In genomic region chr11:84425736-84426632, GRCm38 (mm10) we compare ENCODE assay signal across 17 mouse cellular contexts.
DNase-seq lines count a peak whose midpoint lies in the region; ATAC-seq and TF ChIP-seq lines count a peak whose summit lies in the region.
"Had no signal": no experiment of that assay in that cellular context is flagged by ENCODE, and none has a peak within 500 bp of the region (broad histone marks: within the 10 kb centered on the region; RNA-seq: fewer than 3 reads in every experiment).

No protein-coding gene starts in this region.

- no peaks in the 10 kb centered on the region for H3K27me3 ChIP-seq in hindbrain, embryonic 12.5 days
- H3K27me3 ChIP-seq in hindbrain, embryonic 16.5 days (replicated peaks; ENCODE audit: control insufficient read depth, insufficient read depth, low read length), result no peaks in the 10 kb centered on the region
- H3K27me3 ChIP-seq in midbrain, embryonic 10.5 days (ENCODE audit: low read depth, poor library complexity, severe bottlenecking), result no peaks in the 10 kb centered on the region
- H3K27me3 ChIP-seq in midbrain, postnatal 0 days (ENCODE audit: insufficient read depth, low read length), result no peaks in the 10 kb centered on the region
- no peaks in the 10 kb centered on the region for H3K27me3 ChIP-seq in midbrain, embryonic 12.5 days
- H3K27me3 ChIP-seq: embryonic facial prominence, embryonic 12.5 days; forebrain, embryonic 13.5 days; limb, embryonic 15.5 days; lung, embryonic 15.5 days had no signal

- no peaks in the 10 kb centered on the region for H3K9me3 ChIP-seq in hindbrain, embryonic 12.5 days (replicated peaks)
- H3K9me3 ChIP-seq in hindbrain, embryonic 16.5 days (ENCODE audit: control insufficient read depth, low read length), result no peaks in the 10 kb centered on the region
- no peaks in the 10 kb centered on the region for H3K9me3 ChIP-seq in midbrain, embryonic 10.5 days (replicated peaks)
- no peaks in the 10 kb centered on the region for H3K9me3 ChIP-seq in midbrain, postnatal 0 days (ENCODE audit: low read length)
- no peaks in the 10 kb centered on the region for H3K9me3 ChIP-seq in midbrain, embryonic 12.5 days
- H3K9me3 ChIP-seq: embryonic facial prominence, embryonic 12.5 days; forebrain, embryonic 13.5 days; limb, embryonic 15.5 days; lung, embryonic 15.5 days had no signal

- peaks cover 23% of the 10 kb centered on the region for H3K4me1 ChIP-seq in hindbrain, embryonic 12.5 days
- H3K4me1 ChIP-seq in hindbrain, embryonic 16.5 days (ENCODE audit: control insufficient read depth, insufficient read depth, low read depth, low read length), result peaks cover 2% of the 10 kb centered on the region
- peaks cover 26% of the 10 kb centered on the region for H3K4me1 ChIP-seq in midbrain, embryonic 10.5 days
- peaks cover 3% of the 10 kb centered on the region; the same call in 1 of the 2 replicates for H3K4me1 ChIP-seq in midbrain, postnatal 0 days (ENCODE audit: insufficient read depth, low read length)
- peaks cover 9% of the 10 kb centered on the region for H3K4me1 ChIP-seq in midbrain, embryonic 12.5 days
- H3K4me1 ChIP-seq: lung, embryonic 15.5 days had no signal

- H3K4me3 ChIP-seq in hindbrain, embryonic 12.5 days, result no peak overlapping the region
- no peak overlapping the region for H3K4me3 ChIP-seq in hindbrain, embryonic 16.5 days (ENCODE audit: low read length)
- H3K4me3 ChIP-seq in midbrain, embryonic 10.5 days, result no peak overlapping the region
- no peak overlapping the region for H3K4me3 ChIP-seq in midbrain, postnatal 0 days (ENCODE audit: low read depth, low read length)
- no peak overlapping the region for H3K4me3 ChIP-seq in midbrain, embryonic 12.5 days
- H3K4me3 ChIP-seq: embryonic facial prominence, embryonic 12.5 days; forebrain, embryonic 13.5 days; left cerebral cortex, adult 2 months; limb, embryonic 15.5 days; lung, embryonic 15.5 days had no signal

- H3K27ac ChIP-seq in hindbrain, embryonic 12.5 days, result 0 out of 2 replicates have a peak overlapping the region, but pooled peaks have one; percentile 36
- H3K27ac ChIP-seq in hindbrain, embryonic 16.5 days (ENCODE audit: low read depth, low read length), result no peak overlapping the region
- H3K27ac ChIP-seq in midbrain, embryonic 10.5 days (replicated peaks), result peak overlapping the region; percentile 49; the same call in 1 of the 2 replicates
- H3K27ac ChIP-seq in midbrain, postnatal 0 days (ENCODE audit: low read depth, low read length), result no peak overlapping the region
- peak overlapping the region; percentile 30 for H3K27ac ChIP-seq in midbrain, embryonic 12.5 days (replicated peaks)
- H3K27ac ChIP-seq: embryonic facial prominence, embryonic 12.5 days; forebrain, embryonic 13.5 days; left cerebral cortex, adult 2 months; limb, embryonic 15.5 days; lung, embryonic 15.5 days had no signal

- no peak for DNase-seq in midbrain, embryonic 10.5 days (ENCODE audit: low spot score)
- DNase-seq in midbrain, postnatal 0 days (ENCODE audit: low spot score), result no peak
- no peak for DNase-seq in T-cell, adult 2 months (ENCODE audit: low spot score)
- DNase-seq in spleen, postnatal 10 days (ENCODE audit: low spot score in 2 of 2), result no peak
- no peak for DNase-seq in left cerebral cortex, postnatal 10 days (ENCODE audit: extremely low spot score in 1 of 2, low spot score in 2 of 2)
- DNase-seq: cerebellum, adult 8-10 months; heart, adult 18-20 months; heart, postnatal 10 days had no signal

- intact Hi-C loops in left cerebral cortex, postnatal 10 days (cut with DNase I), result no loop called here

- H3K9ac ChIP-seq in hindbrain, embryonic 12.5 days, result no peak overlapping the region
- H3K9ac ChIP-seq in hindbrain, embryonic 16.5 days (ENCODE audit: low read depth, low read length), result no peak overlapping the region
- H3K9ac ChIP-seq in midbrain, postnatal 0 days (replicated peaks; ENCODE audit: low read length, poor library complexity, severe bottlenecking), result no peak overlapping the region
- H3K9ac ChIP-seq in midbrain, embryonic 12.5 days (replicated peaks), result no peak overlapping the region; the same call in 1 of the 2 replicates
- H3K9ac ChIP-seq: embryonic facial prominence, embryonic 12.5 days; limb, embryonic 15.5 days; lung, embryonic 15.5 days had no signal

- H3K36me3 ChIP-seq in hindbrain, embryonic 12.5 days, result no peaks in the 10 kb centered on the region
- no peaks in the 10 kb centered on the region for H3K36me3 ChIP-seq in hindbrain, embryonic 16.5 days (ENCODE audit: control insufficient read depth, insufficient read depth, low read length)
- H3K36me3 ChIP-seq in midbrain, embryonic 10.5 days, result 0 out of 2 replicates have a peak, but pooled peaks cover 3% of the 10 kb centered on the region
- no peaks in the 10 kb centered on the region for H3K36me3 ChIP-seq in midbrain, postnatal 0 days (ENCODE audit: insufficient read depth, low read length)
- no peaks in the 10 kb centered on the region for H3K36me3 ChIP-seq in midbrain, embryonic 12.5 days
- H3K36me3 ChIP-seq: embryonic facial prominence, embryonic 12.5 days; limb, embryonic 15.5 days; lung, embryonic 15.5 days had no signal

- no peak for TF ChIP-seq CTCF in midbrain, postnatal 0 days (IDR thresholded peaks at IDR 0.05)

- H3K4me2 ChIP-seq in hindbrain, embryonic 12.5 days (replicated peaks), result no peak overlapping the region
- no peak overlapping the region for H3K4me2 ChIP-seq in hindbrain, embryonic 16.5 days (ENCODE audit: low read length)
- no peak overlapping the region for H3K4me2 ChIP-seq in midbrain, postnatal 0 days (ENCODE audit: low read depth, low read length, poor library complexity, severe bottlenecking)
- no peak overlapping the region for H3K4me2 ChIP-seq in midbrain, embryonic 12.5 days (replicated peaks)
- H3K4me2 ChIP-seq: embryonic facial prominence, embryonic 12.5 days; forebrain, embryonic 13.5 days; limb, embryonic 15.5 days; lung, embryonic 15.5 days had no signal

- no peak for ATAC-seq in hindbrain, embryonic 12.5 days (ENCODE audit: low FRiP score)
- ATAC-seq in hindbrain, embryonic 16.5 days, result no peak; the same call in 1 of the 2 replicates
- ATAC-seq in midbrain, postnatal 0 days (ENCODE audit: low FRiP score), result no peak
- no peak for ATAC-seq in midbrain, embryonic 12.5 days (ENCODE audit: low FRiP score, low read depth)
- ATAC-seq: activated CD4-positive, CD25-positive, alpha-beta regulatory T cell, adult 4 months; forebrain, embryonic 13.5 days had no signal

- 61% methylated on average over 13 of the region's 13 CpGs for WGBS in hindbrain, embryonic 12.5 days
- WGBS in hindbrain, embryonic 16.5 days, result 60% methylated on average over 13 of the region's 13 CpGs
- 63% methylated on average over 13 of the region's 13 CpGs for WGBS in midbrain, embryonic 10.5 days
- 54% methylated on average over 13 of the region's 13 CpGs for whole genome bisulfite sequencing in midbrain, postnatal 0 days
- WGBS in midbrain, embryonic 12.5 days, result 54% methylated on average over 13 of the region's 13 CpGs

Comparison
In these comparisons a context has a peak if more than half of its experiments do, and no peak if none do; other contexts are left out.
1. H3K27ac ChIP-seq: peak in hindbrain, embryonic 12.5 days (single experiment), midbrain, embryonic 10.5 days (single experiment) and midbrain, embryonic 12.5 days (single experiment); none in hindbrain, embryonic 16.5 days (single experiment) and midbrain, postnatal 0 days (single experiment).